Mouse (Mus musculus) heart, adult 2 months (tissue): ENCODE data around the gene Ctnna2.

Experiments
- CTCF ChIP-seq: fragments of 200-600 bp; IDR thresholded peaks from 2 replicates; pipeline ENCODE4 v1.8.1; 2022; ENCODE audit warnings: antibody characterized with exemption, mild to moderate bottlenecking, moderate library complexity
- POLR2A ChIP-seq: fragments of 200-500 bp; IDR thresholded peaks from 2 replicates; pipeline ENCODE4 v1.6.1; 2011; ENCODE audit warnings: mild to moderate bottlenecking, low read depth, low read length, control low read depth; ENCODE audit not compliant: insufficient read depth

- TF ChIP-seq POLR2A (no peak), CTCF (no peak)
These were observed 562.5 kb downstream of the Ctnna2 start for GRCm38 (mm10) chr6:77416999-77417398.
